Mouse (Mus musculus) heart, embryonic 16.5 days (tissue): ENCODE data around the gene Mab21l3. TPM values are rescaled to one million over a fixed set of nuclear protein-coding genes. Genes with fewer than 3 reads are reported as not detected.
A peak's percentile ranks its signal among the peaks of the same experiment; 100 is the strongest.

Experiments used
- ATAC-seq: fragments of 200-750 bp; cut with Nextera tagmentation; replicated peaks from 2 replicates; pipeline ENCODE4 v1.8.0; 2017; ENCODE audit warnings: moderate number of reproducible peaks; ENCODE audit not compliant: insufficient read depth, low FRiP score; ENCODE audit errors: extremely low read depth
- H3K27ac ChIP-seq: fragments of 300-500 bp; sonication (generic); 2 replicates; pipeline ENCODE4 v1.5.1; 2014; ENCODE audit warnings: mild to moderate bottlenecking, low read length, control low read depth, moderate library complexity
- H3K27me3 ChIP-seq: fragments of 300-500 bp; sonication (generic); 2 replicates; pipeline ENCODE4 v1.6.1; 2014; ENCODE audit warnings: low read length, mixed read lengths; ENCODE audit not compliant: control insufficient read depth, insufficient read depth
- H3K36me3 ChIP-seq: fragments of 300-500 bp; sonication (generic); 2 replicates; pipeline ENCODE4 v1.6.1; 2014; ENCODE audit not compliant: control insufficient read depth, insufficient read depth
- H3K4me1 ChIP-seq: fragments of 300-500 bp; sonication (generic); 2 replicates; pipeline ENCODE4 v1.6.1; 2014; ENCODE audit warnings: low read length, mixed read lengths; ENCODE audit not compliant: control insufficient read depth, insufficient read depth
- H3K4me2 ChIP-seq: fragments of 300-500 bp; sonication (generic); 2 replicates; pipeline ENCODE4 v1.6.1; 2014; ENCODE audit warnings: low read depth, mild to moderate bottlenecking, control low read depth, low read length
- H3K4me3 ChIP-seq: fragments of 300-500 bp; sonication (generic); 2 replicates; pipeline ENCODE4 v1.5.1; 2014; ENCODE audit warnings: mild to moderate bottlenecking, control low read depth, low read length
- H3K9ac ChIP-seq: fragments of 300-500 bp; sonication (generic); 2 replicates; pipeline ENCODE4 v1.6.1; 2014; ENCODE audit warnings: low read length, control low read depth
- H3K9me3 ChIP-seq: fragments of 300-500 bp; sonication (generic); replicated peaks from 2 replicates; pipeline ENCODE4 v1.6.1; 2016; ENCODE audit warnings: low read length; ENCODE audit not compliant: control insufficient read depth
- WGBS: fragments of 180-500 bp; shearing (Covaris S2); extraction: QIAGEN DNeasy Blood & Tissue Kit; methylation state at CpG from one replicate; pipeline ENCODE4 v1.1.7; 2014; 5-methylcytosine and 5-hydroxymethylcytosine counted together
- polyA plus RNA-seq: library from polyadenylated mRNA; unstranded; fragments of >200 nt; fragmentation: Nextera tagmentation; extraction: Ambion mirVana; gene quantifications from 2 replicates; pipeline ENCODE4 v1.2.1, GENCODE M21; 2015

Mab21l3 gene
- polyA plus RNA-seq = 0.29 and 0.38 TPM in 2 replicates

GRCm38 (mm10) chr3:101848816-101849215 lies at the start of gene Mab21l3:
Gene Mab21l3, minus strand, starts transcription at chr3:101848959.
- Histone ChIP-seq H3K4me2 (no peak within 1 kb of the TSS), H3K27ac (no peak within 1 kb of the TSS), H3K4me3 (no peak within 1 kb of the TSS), H3K36me3 (no peaks in the 10 kb centered on the region), H3K27me3 (no peaks in the 10 kb centered on the region), H3K4me1 (no peaks in the 10 kb centered on the region), H3K9ac (no peak within 1 kb of the TSS), H3K9me3 (no peaks in the 10 kb centered on the region)
- no peak for ATAC-seq
- WGBS = 76% methylated on average over 5 of the region's 5 CpGs

GRCm38 (mm10) chr3:101897377-101897974 lies 48.7 kb upstream of the Mab21l3 start:
- Histone ChIP-seq H3K27me3 (no peaks in the 10 kb centered on the region), H3K36me3 (no peaks in the 10 kb centered on the region), H3K4me3 (no peak overlapping the region), H3K4me2 (no peak overlapping the region), H3K4me1 (peaks cover 10% of the 10 kb centered on the region), H3K9ac (no peak overlapping the region), H3K27ac (no peak overlapping the region), H3K9me3 (no peaks in the 10 kb centered on the region)
- ATAC-seq = no peak
- WGBS = 86% methylated on average over 15 of the region's 15 CpGs

- 25% methylated on average over 9 of the region's 9 CpGs for WGBS
- H3K9ac ChIP-seq = no peak overlapping the region
- H3K9me3 ChIP-seq = no peaks in the 10 kb centered on the region
- ATAC-seq = no peak
- no peak overlapping the region for H3K27ac ChIP-seq
- H3K4me1 ChIP-seq = peaks cover 5% of the 10 kb centered on the region
- no peaks in the 10 kb centered on the region for H3K27me3 ChIP-seq
- H3K4me3 ChIP-seq = no peak overlapping the region
- no peaks in the 10 kb centered on the region for H3K36me3 ChIP-seq
- H3K4me2 ChIP-seq = no peak overlapping the region
These were observed 48.1 kb upstream of the Mab21l3 start for GRCm38 (mm10) chr3:101896893-101897292.

- H3K9me3 ChIP-seq = no peaks in the 10 kb centered on the region
- H3K27ac ChIP-seq = no peak overlapping the region
- H3K4me2 ChIP-seq = no peak overlapping the region
- H3K36me3 ChIP-seq = no peaks in the 10 kb centered on the region
- no peak overlapping the region for H3K4me3 ChIP-seq
- no peak overlapping the region for H3K9ac ChIP-seq
- ATAC-seq = no peak
- H3K27me3 ChIP-seq = no peaks in the 10 kb centered on the region
- WGBS = 78% methylated on average over 7 of the region's 7 CpGs
- no peaks in the 10 kb centered on the region for H3K4me1 ChIP-seq
These were observed 46.7 kb upstream of the Mab21l3 start for GRCm38 (mm10) chr3:101895376-101895910.

- WGBS = 30% methylated on average over 3 of the region's 3 CpGs
- Histone ChIP-seq H3K36me3 (no peaks in the 10 kb centered on the region), H3K9ac (no peak overlapping the region), H3K4me1 (peaks cover 2% of the 10 kb centered on the region; the same call in 1 of the 2 replicates), H3K27ac (no peak overlapping the region), H3K27me3 (no peaks in the 10 kb centered on the region), H3K4me2 (no peak overlapping the region), H3K9me3 (no peaks in the 10 kb centered on the region), H3K4me3 (no peak overlapping the region)
- peak; percentile 84 for ATAC-seq
These were observed 36.8 kb upstream of the Mab21l3 start for GRCm38 (mm10) chr3:101885591-101885990.

- H3K4me2 ChIP-seq = no peak overlapping the region
- 68% methylated on average over 4 of the region's 4 CpGs for WGBS
- H3K9ac ChIP-seq = no peak overlapping the region
- no peaks in the 10 kb centered on the region; the same call in 1 of the 2 replicates for H3K36me3 ChIP-seq
- H3K4me3 ChIP-seq = no peak overlapping the region
- no peaks in the 10 kb centered on the region for H3K27me3 ChIP-seq
- ATAC-seq = no peak
- H3K9me3 ChIP-seq = no peaks in the 10 kb centered on the region
- H3K4me1 ChIP-seq = peaks cover 2% of the 10 kb centered on the region; the same call in 1 of the 2 replicates
- no peak overlapping the region for H3K27ac ChIP-seq
These were observed 36.3 kb upstream of the Mab21l3 start for GRCm38 (mm10) chr3:101885041-101885440.

GRCm38 (mm10) chr3:101883902-101884301 lies 35.1 kb upstream of the Mab21l3 start:
- no peak overlapping the region for H3K4me2 ChIP-seq
- peaks cover 3% of the 10 kb centered on the region; the same call in 1 of the 2 replicates for H3K36me3 ChIP-seq
- H3K4me3 ChIP-seq = no peak overlapping the region
- H3K27me3 ChIP-seq = no peaks in the 10 kb centered on the region
- no peak for ATAC-seq
- no peak overlapping the region for H3K9ac ChIP-seq
- H3K4me1 ChIP-seq = peaks cover 2% of the 10 kb centered on the region; the same call in 1 of the 2 replicates
- WGBS = 51% methylated on average over 3 of the region's 3 CpGs
- H3K27ac ChIP-seq = no peak overlapping the region
- H3K9me3 ChIP-seq = no peaks in the 10 kb centered on the region

- no peak overlapping the region for H3K27ac ChIP-seq
- H3K9ac ChIP-seq = no peak overlapping the region
- no peaks in the 10 kb centered on the region for H3K27me3 ChIP-seq
- ATAC-seq = no peak
- H3K4me2 ChIP-seq = no peak overlapping the region
- 62% methylated on average over 9 of the region's 9 CpGs for WGBS
- peaks cover 6% of the 10 kb centered on the region for H3K36me3 ChIP-seq
- H3K4me3 ChIP-seq = no peak overlapping the region
- peaks cover 4% of the 10 kb centered on the region for H3K4me1 ChIP-seq
- H3K9me3 ChIP-seq = no peaks in the 10 kb centered on the region
These were observed 33.0 kb upstream of the Mab21l3 start for GRCm38 (mm10) chr3:101881721-101882120.

GRCm38 (mm10) chr3:101880818-101881217 lies 32.1 kb upstream of the Mab21l3 start:
- no peak overlapping the region for H3K4me2 ChIP-seq
- no peaks in the 10 kb centered on the region for H3K9me3 ChIP-seq
- H3K27ac ChIP-seq = no peak overlapping the region
- WGBS = 70% methylated on average over 6 of the region's 6 CpGs
- H3K36me3 ChIP-seq = peaks cover 6% of the 10 kb centered on the region
- H3K9ac ChIP-seq = no peak overlapping the region
- H3K4me1 ChIP-seq = peaks cover 11% of the 10 kb centered on the region
- ATAC-seq = no peak
- no peak overlapping the region for H3K4me3 ChIP-seq
- H3K27me3 ChIP-seq = no peaks in the 10 kb centered on the region
